Mouse (Mus musculus) embryonic facial prominence, embryonic 14.5 days (tissue): ENCODE data around the gene Gm49361. TPM values are rescaled to one million over a fixed set of nuclear protein-coding genes. Genes with fewer than 3 reads are reported as not detected.
"Not testable (repeated sequence)": the region's sequence is repeated elsewhere in the genome, so short reads cannot be mapped to it uniquely, and the experiment has no call there.

Experiments used
- ATAC-seq: fragments of 200-750 bp; cut with Nextera tagmentation; 2 replicates; pipeline ENCODE4 v1.8.0; 2017; ENCODE audit warnings: low read depth, moderate number of reproducible peaks, moderate TSS enrichment
- DNase-seq: peaks from one replicate; pipeline ENCODE4 v3.0.0-alpha.2; 2015; ENCODE audit warnings: low spot score
- H3K27ac ChIP-seq: fragments of 300-500 bp; sonication (generic); replicated peaks from 2 replicates; pipeline ENCODE4 v1.5.1; 2014; ENCODE audit warnings: low read depth, mild to moderate bottlenecking, low read length, moderate library complexity
- H3K27me3 ChIP-seq: fragments of 300-500 bp; sonication (generic); replicated peaks from 2 replicates; pipeline ENCODE4 v1.6.1; 2014; ENCODE audit warnings: low read length; ENCODE audit not compliant: control insufficient read depth, insufficient read depth
- H3K36me3 ChIP-seq: fragments of 300-500 bp; sonication (generic); 2 replicates; pipeline ENCODE4 v1.6.1; 2014; ENCODE audit warnings: low read length, mixed read lengths; ENCODE audit not compliant: control insufficient read depth, insufficient read depth
- H3K4me1 ChIP-seq: fragments of 300-500 bp; sonication (generic); 2 replicates; pipeline ENCODE4 v1.6.1; 2014; ENCODE audit warnings: antibody characterized with exemption, low read length; ENCODE audit not compliant: control insufficient read depth, insufficient read depth
- H3K4me2 ChIP-seq: fragments of 300-500 bp; sonication (generic); 2 replicates; pipeline ENCODE4 v1.6.1; 2014; ENCODE audit warnings: low read depth, mild to moderate bottlenecking, low read length, moderate library complexity, mixed read lengths
- H3K4me3 ChIP-seq: fragments of 300-500 bp; sonication (generic); 2 replicates; pipeline ENCODE4 v1.5.1; 2014; ENCODE audit warnings: low read depth, mild to moderate bottlenecking, low read length
- H3K9ac ChIP-seq: fragments of 300-500 bp; sonication (generic); 2 replicates; pipeline ENCODE4 v1.6.1; 2014; ENCODE audit warnings: low read depth, mild to moderate bottlenecking, low read length, moderate library complexity, mixed read lengths
- H3K9me3 ChIP-seq: fragments of 300-500 bp; sonication (generic); 2 replicates; pipeline ENCODE4 v1.6.1; 2016; ENCODE audit warnings: low read length; ENCODE audit not compliant: control insufficient read depth
- WGBS: fragments of 180-500 bp; shearing (Covaris S2); extraction: QIAGEN DNeasy Blood & Tissue Kit; methylation state at CpG from one replicate; pipeline ENCODE4 v1.1.7; 2014; 5-methylcytosine and 5-hydroxymethylcytosine counted together
- polyA plus RNA-seq: library from polyadenylated mRNA; unstranded; fragments of >200 nt; fragmentation: Nextera tagmentation; extraction: Ambion mirVana; gene quantifications from 2 replicates; pipeline ENCODE4 v1.2.1, GENCODE M21; 2014

Gene Gm49361
- polyA plus RNA-seq, 1 experiment from 2014 or later: not detected

GRCm38 (mm10) chr14:57690681-57691080, 55.2 kb downstream of the Gm49361 start:
- Histone ChIP-seq H3K4me2 (no peak overlapping the region), H3K4me3 (no peak overlapping the region), H3K4me1 (no peaks in the 10 kb centered on the region), H3K27me3 (no peaks in the 10 kb centered on the region), H3K9me3 (no peaks in the 10 kb centered on the region), H3K36me3 (peaks cover 69% of the 10 kb centered on the region), H3K27ac (no peak overlapping the region), H3K9ac (no peak overlapping the region)
- 93% methylated on average over 8 of the region's 8 CpGs for WGBS
- ATAC-seq: no peak
- DNase-seq: no peak

- WGBS: 85% methylated on average over 7 of the region's 7 CpGs
- H3K27ac ChIP-seq, H3K4me3 ChIP-seq, H3K9ac ChIP-seq, H3K4me2 ChIP-seq, H3K9me3 ChIP-seq, DNase-seq, H3K4me1 ChIP-seq, H3K27me3 ChIP-seq, ATAC-seq: not testable (repeated sequence)
- peaks cover 46% of the 10 kb centered on the region for H3K36me3 ChIP-seq
Measured at GRCm38 (mm10) chr14:57688066-57688465, 57.8 kb downstream of the Gm49361 start.

- Histone ChIP-seq H3K9me3 (no peaks in the 10 kb centered on the region), H3K4me2 (no peak overlapping the region), H3K4me1 (no peaks in the 10 kb centered on the region), H3K9ac (no peak overlapping the region), H3K27ac (no peak overlapping the region), H3K27me3 (no peaks in the 10 kb centered on the region), H3K4me3 (no peak overlapping the region), H3K36me3 (peaks cover 40% of the 10 kb centered on the region)
- 74% methylated on average over 5 of the region's 5 CpGs for WGBS
- ATAC-seq (no peak), DNase-seq (no peak)
Measured at GRCm38 (mm10) chr14:57687441-57687840, 58.5 kb downstream of the Gm49361 start.

- DNase-seq (no peak), ATAC-seq (no peak)
- no peaks in the 10 kb centered on the region for H3K9me3 ChIP-seq
- no peak overlapping the region for H3K4me2 ChIP-seq
- no peak overlapping the region for H3K27ac ChIP-seq
- WGBS: 91% methylated on average over 6 of the region's 6 CpGs
- H3K36me3 ChIP-seq: peaks cover 33% of the 10 kb centered on the region
- no peaks in the 10 kb centered on the region for H3K27me3 ChIP-seq
- no peak overlapping the region for H3K4me3 ChIP-seq
- H3K9ac ChIP-seq: no peak overlapping the region
- H3K4me1 ChIP-seq: no peaks in the 10 kb centered on the region
Measured at GRCm38 (mm10) chr14:57686647-57687046, 59.3 kb downstream of the Gm49361 start.

- Histone ChIP-seq H3K9me3 (no peaks in the 10 kb centered on the region), H3K36me3 (peaks cover 13% of the 10 kb centered on the region), H3K27ac (no peak overlapping the region), H3K4me1 (no peaks in the 10 kb centered on the region), H3K4me2 (no peak overlapping the region), H3K9ac (no peak overlapping the region), H3K27me3 (no peaks in the 10 kb centered on the region), H3K4me3 (no peak overlapping the region)
- DNase-seq (peak; percentile 27), ATAC-seq (no peak)
- WGBS: 4% methylated on average over 1 of the region's 1 CpGs
Measured at GRCm38 (mm10) chr14:57684579-57684978, 61.3 kb downstream of the Gm49361 start.

GRCm38 (mm10) chr14:57682751-57683150, 63.2 kb downstream of the Gm49361 start:
- H3K9ac ChIP-seq: no peak overlapping the region
- DNase-seq (no peak), ATAC-seq (no peak)
- no peaks in the 10 kb centered on the region for H3K9me3 ChIP-seq
- no peaks in the 10 kb centered on the region for H3K27me3 ChIP-seq
- H3K4me3 ChIP-seq: no peak overlapping the region
- H3K27ac ChIP-seq: no peak overlapping the region
- H3K36me3 ChIP-seq: no peaks in the 10 kb centered on the region
- H3K4me2 ChIP-seq: no peak overlapping the region
- WGBS: 80% methylated on average over 4 of the region's 4 CpGs
- no peaks in the 10 kb centered on the region for H3K4me1 ChIP-seq

GRCm38 (mm10) chr14:57679958-57680535, 65.9 kb downstream of the Gm49361 start:
- no peak overlapping the region for H3K4me2 ChIP-seq
- no peak overlapping the region for H3K4me3 ChIP-seq
- H3K4me1 ChIP-seq: no peaks in the 10 kb centered on the region
- no peaks in the 10 kb centered on the region for H3K9me3 ChIP-seq
- no peak overlapping the region for H3K9ac ChIP-seq
- WGBS: 44% methylated on average over 5 of the region's 5 CpGs
- no peak overlapping the region for H3K27ac ChIP-seq
- H3K36me3 ChIP-seq: no peaks in the 10 kb centered on the region
- ATAC-seq (peak; percentile 76), DNase-seq (peak; percentile 91)
- H3K27me3 ChIP-seq: no peaks in the 10 kb centered on the region

- WGBS: 47% methylated on average over 1 of the region's 1 CpGs
- Histone ChIP-seq H3K27ac (no peak overlapping the region), H3K9ac (no peak overlapping the region), H3K36me3 (no peaks in the 10 kb centered on the region), H3K4me3 (no peak overlapping the region), H3K27me3 (no peaks in the 10 kb centered on the region), H3K4me1 (no peaks in the 10 kb centered on the region), H3K4me2 (no peak overlapping the region), H3K9me3 (no peaks in the 10 kb centered on the region)
- ATAC-seq (no peak), DNase-seq (no peak)
Measured at GRCm38 (mm10) chr14:57679523-57679922, 66.4 kb downstream of the Gm49361 start.

- no peaks in the 10 kb centered on the region for H3K4me1 ChIP-seq
- H3K36me3 ChIP-seq: no peaks in the 10 kb centered on the region
- H3K27ac ChIP-seq: no peak overlapping the region
- no peak overlapping the region for H3K9ac ChIP-seq
- peak; percentile 45 for DNase-seq
- no peaks in the 10 kb centered on the region for H3K27me3 ChIP-seq
- ATAC-seq: no peak
- H3K4me2 ChIP-seq: no peak overlapping the region
- no peak overlapping the region for H3K4me3 ChIP-seq
- H3K9me3 ChIP-seq: no peaks in the 10 kb centered on the region
- whole genome bisulfite sequencing: 33% methylated on average over 2 of the region's 2 CpGs
Measured at GRCm38 (mm10) chr14:57675481-57675880, 70.4 kb downstream of the Gm49361 start.
